Mouse (Mus musculus): ENCODE measurements at regions not wholly inside any gene's neighbourhood (a gene's known extent, or its start where the extent isn't known, plus 50 kb on each side); places are given as distances from the start of the nearest gene placed in this dataset.
A peak's percentile ranks its signal among the peaks of the same experiment; 100 is the strongest.
"Not testable (repeated sequence)": the region's sequence is repeated elsewhere in the genome, so short reads cannot be mapped to it uniquely, and the experiment has no call there.

- Histone ChIP-seq H3K36me3 (ENCODE audit: insufficient read depth) (no peaks in the 10 kb centered on the region), H3K9ac (no peak overlapping the region), H3K4me2 (no peak overlapping the region), H3K4me3 (ENCODE audit: low read depth, low read length) (no peak overlapping the region), H3K27me3 (ENCODE audit: insufficient read depth, low read length) (no peaks in the 10 kb centered on the region), H3K27ac (ENCODE audit: low read depth) (no peak overlapping the region), H3K4me1 (ENCODE audit: insufficient read depth) (no peaks in the 10 kb centered on the region), H3K9me3 (ENCODE audit: low read depth, low read length) (no peaks in the 10 kb centered on the region)
- WGBS, result 92% methylated on average over 3 of the region's 3 CpGs
- no peak for TF ChIP-seq CTCF (IDR thresholded peaks at IDR 0.05; ENCODE audit: low read depth)
- no peak for ATAC-seq (ENCODE audit: insufficient read depth)
- no peak for DNase-seq
Measured at GRCm38 (mm10) chr2:64443171-64443570, 345.3 kb upstream of the Fign start.

- no peak overlapping the region for H3K27ac ChIP-seq (ENCODE audit: low read depth)
- H3K9ac ChIP-seq, result no peak overlapping the region
- H3K36me3 ChIP-seq (ENCODE audit: insufficient read depth), result no peaks in the 10 kb centered on the region
- H3K27me3 ChIP-seq (ENCODE audit: insufficient read depth, low read length), result no peaks in the 10 kb centered on the region
- no peaks in the 10 kb centered on the region for H3K9me3 ChIP-seq (ENCODE audit: low read depth, low read length)
- DNase-seq (no peak), ATAC-seq (ENCODE audit: insufficient read depth) (no peak)
- 82% methylated on average over 2 of the region's 2 CpGs for WGBS
- TF ChIP-seq CTCF (IDR thresholded peaks at IDR 0.05; ENCODE audit: low read depth), result no peak
- H3K4me1 ChIP-seq (ENCODE audit: insufficient read depth), result no peaks in the 10 kb centered on the region
- H3K4me2 ChIP-seq, result no peak overlapping the region
- no peak overlapping the region for H3K4me3 ChIP-seq (ENCODE audit: low read depth, low read length)
Measured at GRCm38 (mm10) chr2:64440961-64441360, 343.1 kb upstream of the Fign start.

GRCm38 (mm10) chr2:64417129-64417528 lies 319.3 kb upstream of the Fign start:
- not testable (repeated sequence) for H3K9ac ChIP-seq; H3K4me2 ChIP-seq; H3K4me3 ChIP-seq (ENCODE audit: low read depth, low read length); H3K9me3 ChIP-seq (ENCODE audit: low read depth, low read length); H3K27me3 ChIP-seq (ENCODE audit: insufficient read depth, low read length); H3K4me1 ChIP-seq (ENCODE audit: insufficient read depth); H3K27ac ChIP-seq (ENCODE audit: low read depth); H3K36me3 ChIP-seq (ENCODE audit: insufficient read depth)
- ATAC-seq (ENCODE audit: insufficient read depth) (peak; percentile 77), DNase-seq (peak; percentile 70)

- H3K36me3 ChIP-seq (ENCODE audit: insufficient read depth), result no peaks in the 10 kb centered on the region
- H3K9me3 ChIP-seq (ENCODE audit: low read depth, low read length), result no peaks in the 10 kb centered on the region
- H3K4me3 ChIP-seq (ENCODE audit: low read depth, low read length), result no peak overlapping the region
- H3K27me3 ChIP-seq (ENCODE audit: insufficient read depth, low read length), result no peaks in the 10 kb centered on the region
- no peaks in the 10 kb centered on the region for H3K4me1 ChIP-seq (ENCODE audit: insufficient read depth)
- DNase-seq, result peak; percentile 75
- peak; percentile 88 for ATAC-seq (ENCODE audit: insufficient read depth)
- H3K4me2 ChIP-seq, result no peak overlapping the region
- no peak overlapping the region for H3K9ac ChIP-seq
- no peak overlapping the region for H3K27ac ChIP-seq (ENCODE audit: low read depth)
- 34% methylated on average over 1 of the region's 1 CpGs for WGBS
- TF ChIP-seq CTCF (IDR thresholded peaks at IDR 0.05; ENCODE audit: low read depth), result no peak
Measured at GRCm38 (mm10) chr2:64413846-64414245, 316.0 kb upstream of the Fign start.

GRCm38 (mm10) chr2:64413263-64413662 lies 315.4 kb upstream of the Fign start:
- ATAC-seq (ENCODE audit: insufficient read depth) (no peak), DNase-seq (no peak)
- no peak overlapping the region for H3K4me2 ChIP-seq
- H3K27me3 ChIP-seq (ENCODE audit: insufficient read depth, low read length), result no peaks in the 10 kb centered on the region
- H3K36me3 ChIP-seq (ENCODE audit: insufficient read depth), result no peaks in the 10 kb centered on the region
- H3K4me1 ChIP-seq (ENCODE audit: insufficient read depth), result no peaks in the 10 kb centered on the region
- no peak overlapping the region for H3K4me3 ChIP-seq (ENCODE audit: low read depth, low read length)
- H3K9ac ChIP-seq, result no peak overlapping the region
- TF ChIP-seq CTCF (IDR thresholded peaks at IDR 0.05; ENCODE audit: low read depth), result no peak
- H3K9me3 ChIP-seq (ENCODE audit: low read depth, low read length), result no peaks in the 10 kb centered on the region
- H3K27ac ChIP-seq (ENCODE audit: low read depth), result no peak overlapping the region

GRCm38 (mm10) chr2:64395946-64396345 lies 298.1 kb upstream of the Fign start:
- Histone ChIP-seq H3K9ac (no peak overlapping the region), H3K9me3 (ENCODE audit: low read depth, low read length) (no peaks in the 10 kb centered on the region), H3K4me2 (no peak overlapping the region), H3K4me3 (ENCODE audit: low read depth, low read length) (no peak overlapping the region), H3K4me1 (ENCODE audit: insufficient read depth) (no peaks in the 10 kb centered on the region), H3K27me3 (ENCODE audit: insufficient read depth, low read length) (no peaks in the 10 kb centered on the region), H3K36me3 (ENCODE audit: insufficient read depth) (no peaks in the 10 kb centered on the region), H3K27ac (ENCODE audit: low read depth) (no peak overlapping the region)
- no peak for TF ChIP-seq CTCF (IDR thresholded peaks at IDR 0.05; ENCODE audit: low read depth)
- no peak for DNase-seq
- 82% methylated on average over 4 of the region's 4 CpGs for WGBS
- ATAC-seq (ENCODE audit: insufficient read depth), result no peak

GRCm38 (mm10) chr2:64394619-64395294 lies 296.9 kb upstream of the Fign start:
- 40% methylated on average over 11 of the region's 11 CpGs for WGBS
- H3K4me2 ChIP-seq, result no peak overlapping the region
- no peaks in the 10 kb centered on the region for H3K9me3 ChIP-seq (ENCODE audit: low read depth, low read length)
- DNase-seq, result peak; percentile 10
- no peaks in the 10 kb centered on the region for H3K4me1 ChIP-seq (ENCODE audit: insufficient read depth)
- TF ChIP-seq CTCF (IDR thresholded peaks at IDR 0.05; ENCODE audit: low read depth), result no peak
- no peaks in the 10 kb centered on the region for H3K36me3 ChIP-seq (ENCODE audit: insufficient read depth)
- H3K27me3 ChIP-seq (ENCODE audit: insufficient read depth, low read length), result no peaks in the 10 kb centered on the region
- no peak overlapping the region for H3K9ac ChIP-seq
- H3K27ac ChIP-seq (ENCODE audit: low read depth), result no peak overlapping the region
- H3K4me3 ChIP-seq (ENCODE audit: low read depth, low read length), result no peak overlapping the region
- ATAC-seq (ENCODE audit: insufficient read depth), result no peak

GRCm38 (mm10) chr2:64394199-64394598 lies 296.4 kb upstream of the Fign start:
- no peaks in the 10 kb centered on the region for H3K27me3 ChIP-seq (ENCODE audit: insufficient read depth, low read length)
- no peak overlapping the region for H3K4me2 ChIP-seq
- no peaks in the 10 kb centered on the region for H3K4me1 ChIP-seq (ENCODE audit: insufficient read depth)
- no peaks in the 10 kb centered on the region for H3K36me3 ChIP-seq (ENCODE audit: insufficient read depth)
- H3K9ac ChIP-seq, result no peak overlapping the region
- H3K27ac ChIP-seq (ENCODE audit: low read depth), result no peak overlapping the region
- H3K9me3 ChIP-seq (ENCODE audit: low read depth, low read length), result no peaks in the 10 kb centered on the region
- 60% methylated on average over 8 of the region's 8 CpGs for WGBS
- DNase-seq (no peak), ATAC-seq (ENCODE audit: insufficient read depth) (no peak)
- no peak for TF ChIP-seq CTCF (IDR thresholded peaks at IDR 0.05; ENCODE audit: low read depth)
- H3K4me3 ChIP-seq (ENCODE audit: low read depth, low read length), result no peak overlapping the region

All from lung, embryonic 14.5 days (tissue).